Mouse (Mus musculus): ENCODE results near the gene Psmd11.

DNA sequence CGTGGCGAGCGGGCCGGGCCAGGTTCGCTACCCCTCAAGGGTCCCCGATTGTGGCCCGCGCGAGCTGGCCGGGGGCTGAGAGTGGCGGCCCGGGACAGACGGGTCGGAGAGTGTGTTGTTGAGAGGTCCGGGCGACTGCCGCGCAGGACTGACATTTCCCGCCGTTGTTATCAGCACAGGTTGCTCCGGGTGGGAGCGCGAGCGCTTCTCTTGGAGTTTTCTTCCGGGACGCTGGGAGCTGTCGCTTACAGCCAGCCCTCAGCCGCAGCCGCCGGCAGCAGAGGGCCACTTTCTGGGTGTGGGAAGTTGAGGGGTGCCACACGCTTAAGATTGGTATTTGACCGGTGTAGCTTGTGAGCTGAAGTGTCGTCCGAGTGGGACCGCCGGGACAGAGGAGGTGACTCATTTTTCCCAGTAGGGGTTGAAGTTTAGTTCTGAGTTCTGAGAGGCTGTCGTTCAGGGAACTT is 627 bp downstream of the Psmd11 start:
- no peak for TF ChIP-seq POLR2A (IDR thresholded peaks at IDR 0.05; ENCODE audit: low read depth, low read length)
- TF ChIP-seq CTCF (IDR thresholded peaks at IDR 0.05; ENCODE audit: extremely low read depth, insufficient read length, insufficient replicate concordance, low read depth, low read length): no peak
